Mouse (Mus musculus): ENCODE measurements around the gene Hagh. TPM values are rescaled to one million over a fixed set of nuclear protein-coding genes. Genes with fewer than 3 reads are reported as not detected.

Gene Hagh
- polyA plus RNA-seq, 1 experiment from 2014 or later: 72.2 TPM

DNA sequence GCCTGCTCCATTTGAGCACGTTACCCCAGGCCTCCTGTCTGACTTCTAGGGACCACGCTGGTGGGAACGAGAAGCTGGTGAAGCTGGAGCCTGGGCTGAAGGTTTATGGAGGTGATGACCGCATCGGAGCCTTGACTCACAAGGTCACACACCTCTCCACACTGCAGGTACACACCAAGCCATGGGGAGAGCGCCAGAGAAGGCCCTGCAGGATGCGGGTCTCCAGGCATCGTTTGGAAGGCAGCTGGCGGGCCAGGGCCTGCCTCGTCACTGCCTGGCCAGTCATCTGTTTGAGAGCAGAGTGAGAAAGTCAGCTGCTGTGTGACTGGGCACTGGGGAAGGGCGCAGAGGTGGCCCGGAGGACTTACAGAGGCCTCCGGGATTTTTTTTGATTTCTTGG lies 16.6 kb downstream of the Hagh start:
- Histone ChIP-seq H3K27me3 (ENCODE audit: control insufficient read depth, insufficient read depth, low read depth, low read length) (no peaks in the 10 kb centered on the region), H3K4me1 (ENCODE audit: control insufficient read depth, insufficient read depth, low read length) (no peaks in the 10 kb centered on the region), H3K4me2 (ENCODE audit: low read length) (no peak overlapping the region), H3K4me3 (ENCODE audit: low read depth, low read length) (no peak overlapping the region), H3K9ac (ENCODE audit: low read depth, low read length) (no peak overlapping the region), H3K27ac (ENCODE audit: low read length) (no peak overlapping the region), H3K9me3 (replicated peaks; ENCODE audit: control insufficient read depth, low read length, poor library complexity, severe bottlenecking) (no peaks in the 10 kb centered on the region), H3K36me3 (ENCODE audit: control insufficient read depth, insufficient read depth, low read length) (peaks cover 20% of the 10 kb centered on the region)
- no peak for ATAC-seq
- WGBS: 91% methylated on average over 13 of the region's 13 CpGs

DNA sequence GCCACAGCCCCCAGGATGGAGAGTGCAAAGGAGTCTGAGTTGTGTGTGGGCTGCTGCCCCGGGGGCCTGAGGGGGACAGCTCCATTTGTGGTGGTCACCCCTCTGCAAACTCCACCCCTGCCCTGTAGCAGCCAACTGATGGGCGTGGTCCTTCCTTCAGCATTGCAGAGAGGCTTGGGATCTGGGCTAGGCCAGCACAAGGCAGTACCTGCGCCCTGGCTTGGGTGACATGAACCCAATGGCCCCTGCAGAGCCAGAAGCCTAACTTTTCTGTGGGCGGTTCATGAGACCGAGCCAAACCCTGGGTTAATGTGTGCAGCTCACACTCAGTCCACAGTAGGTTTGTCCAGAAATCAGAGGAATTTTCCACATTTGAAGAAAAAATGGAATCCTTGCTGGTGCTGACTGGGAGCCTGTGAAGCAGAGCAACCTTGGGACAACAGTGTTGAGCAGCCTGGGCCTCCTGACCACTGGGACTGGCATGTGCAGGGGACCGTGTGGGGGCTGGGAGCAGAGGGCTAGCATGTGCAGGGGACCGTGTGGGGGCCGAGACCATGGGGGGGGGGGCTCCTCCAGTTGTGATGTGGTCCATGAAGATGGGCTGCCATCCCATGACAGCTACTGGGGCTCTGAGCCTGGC lies 18.0 kb downstream of the Hagh start:
- H3K9ac ChIP-seq (ENCODE audit: low read depth, low read length): no peak overlapping the region
- no peak overlapping the region for H3K27ac ChIP-seq (ENCODE audit: low read length)
- peaks cover 23% of the 10 kb centered on the region for H3K36me3 ChIP-seq (ENCODE audit: control insufficient read depth, insufficient read depth, low read length)
- no peak overlapping the region for H3K4me2 ChIP-seq (ENCODE audit: low read length)
- 83% methylated on average over 8 of the region's 8 CpGs for WGBS
- H3K27me3 ChIP-seq (ENCODE audit: control insufficient read depth, insufficient read depth, low read depth, low read length): no peaks in the 10 kb centered on the region
- no peak for ATAC-seq
- no peaks in the 10 kb centered on the region for H3K4me1 ChIP-seq (ENCODE audit: control insufficient read depth, insufficient read depth, low read length)
- H3K9me3 ChIP-seq (replicated peaks; ENCODE audit: control insufficient read depth, low read length, poor library complexity, severe bottlenecking): no peaks in the 10 kb centered on the region
- H3K4me3 ChIP-seq (ENCODE audit: low read depth, low read length): no peak overlapping the region

DNA sequence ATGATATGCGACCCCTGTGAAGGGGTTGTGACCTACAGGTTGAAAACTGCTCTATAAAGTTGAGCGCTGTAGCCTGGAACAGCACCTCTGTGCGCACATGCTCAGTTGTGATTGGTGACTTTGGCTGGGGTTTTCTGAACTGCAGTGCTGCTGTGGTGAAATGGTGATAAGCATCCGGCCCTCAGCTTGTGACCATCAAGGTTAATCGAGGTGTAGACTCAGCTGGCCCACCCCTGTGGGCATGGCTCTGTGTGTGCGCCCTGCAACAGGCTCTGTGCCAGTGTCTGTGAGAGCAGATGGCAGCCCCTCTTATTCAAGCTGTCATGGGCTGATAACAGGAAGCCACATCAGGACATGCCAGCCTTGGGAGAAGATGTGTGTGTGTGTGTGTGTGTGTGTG lies 19.0 kb downstream of the Hagh start:
- Histone ChIP-seq H3K4me1 (ENCODE audit: control insufficient read depth, insufficient read depth, low read length) (no peaks in the 10 kb centered on the region), H3K4me2 (ENCODE audit: low read length) (no peak overlapping the region), H3K9ac (ENCODE audit: low read depth, low read length) (no peak overlapping the region), H3K27me3 (ENCODE audit: control insufficient read depth, insufficient read depth, low read depth, low read length) (no peaks in the 10 kb centered on the region), H3K27ac (ENCODE audit: low read length) (no peak overlapping the region), H3K4me3 (ENCODE audit: low read depth, low read length) (no peak overlapping the region), H3K36me3 (ENCODE audit: control insufficient read depth, insufficient read depth, low read length) (peaks cover 26% of the 10 kb centered on the region), H3K9me3 (replicated peaks; ENCODE audit: control insufficient read depth, low read length, poor library complexity, severe bottlenecking) (no peaks in the 10 kb centered on the region)
- ATAC-seq: no peak
- WGBS: 93% methylated on average over 6 of the region's 6 CpGs

DNA sequence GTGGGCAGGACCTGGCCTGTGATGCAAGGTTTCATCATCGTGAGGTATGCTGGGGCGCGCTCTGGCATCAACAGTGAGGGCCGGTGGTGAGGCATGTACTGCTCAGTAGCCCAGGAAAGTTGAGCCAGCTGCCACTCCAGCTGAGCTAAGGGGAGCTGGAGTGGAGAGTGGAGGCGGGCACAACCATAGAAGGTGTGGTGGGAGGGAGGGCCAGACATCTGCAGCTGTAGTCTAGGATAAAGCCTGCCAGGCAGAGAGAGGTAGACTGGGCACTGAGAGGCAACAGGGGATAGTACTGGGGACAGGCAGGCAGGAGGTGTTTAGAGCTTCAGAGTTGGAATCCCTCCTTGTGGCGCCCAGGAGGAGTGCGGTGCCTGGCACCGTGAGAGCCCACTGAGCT lies 20.1 kb downstream of the Hagh start:
- Histone ChIP-seq H3K27ac (ENCODE audit: low read length) (no peak overlapping the region), H3K4me1 (ENCODE audit: control insufficient read depth, insufficient read depth, low read length) (no peaks in the 10 kb centered on the region), H3K9me3 (replicated peaks; ENCODE audit: control insufficient read depth, low read length, poor library complexity, severe bottlenecking) (no peaks in the 10 kb centered on the region), H3K36me3 (ENCODE audit: control insufficient read depth, insufficient read depth, low read length) (peaks cover 26% of the 10 kb centered on the region), H3K4me2 (ENCODE audit: low read length) (no peak overlapping the region), H3K4me3 (ENCODE audit: low read depth, low read length) (no peak overlapping the region), H3K27me3 (ENCODE audit: control insufficient read depth, insufficient read depth, low read depth, low read length) (no peaks in the 10 kb centered on the region), H3K9ac (ENCODE audit: low read depth, low read length) (no peak overlapping the region)
- WGBS: 91% methylated on average over 8 of the region's 8 CpGs
- no peak for ATAC-seq

DNA sequence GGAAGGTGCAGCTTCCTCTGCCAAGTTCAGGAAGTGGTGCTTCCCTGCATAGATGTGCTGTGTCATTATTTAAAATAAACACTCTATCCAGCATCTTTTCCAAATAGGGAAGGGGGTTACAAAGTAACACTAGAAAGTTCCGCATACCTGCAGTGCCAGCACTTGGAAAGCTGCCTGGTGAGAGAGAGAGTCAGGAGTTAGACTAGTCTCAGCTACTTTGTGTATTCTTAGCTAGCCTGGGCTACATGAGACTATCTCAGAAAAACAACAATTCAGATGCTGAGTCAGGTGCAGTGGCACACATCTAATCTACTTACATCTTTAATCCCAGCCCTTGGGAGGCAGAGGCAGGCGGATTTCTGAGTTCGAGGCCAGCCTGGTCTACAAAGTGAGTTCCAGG lies 21.8 kb downstream of the Hagh start:
- H3K9me3 ChIP-seq (replicated peaks; ENCODE audit: control insufficient read depth, low read length, poor library complexity, severe bottlenecking): no peaks in the 10 kb centered on the region
- no peak overlapping the region for H3K4me2 ChIP-seq (ENCODE audit: low read length)
- no peaks in the 10 kb centered on the region for H3K4me1 ChIP-seq (ENCODE audit: control insufficient read depth, insufficient read depth, low read length)
- ATAC-seq: no peak
- no peak overlapping the region for H3K27ac ChIP-seq (ENCODE audit: low read length)
- H3K9ac ChIP-seq (ENCODE audit: low read depth, low read length): no peak overlapping the region
- no peaks in the 10 kb centered on the region for H3K27me3 ChIP-seq (ENCODE audit: control insufficient read depth, insufficient read depth, low read depth, low read length)
- H3K36me3 ChIP-seq (ENCODE audit: control insufficient read depth, insufficient read depth, low read length): peaks cover 34% of the 10 kb centered on the region
- no peak overlapping the region for H3K4me3 ChIP-seq (ENCODE audit: low read depth, low read length)
- 93% methylated on average over 3 of the region's 3 CpGs for WGBS

DNA sequence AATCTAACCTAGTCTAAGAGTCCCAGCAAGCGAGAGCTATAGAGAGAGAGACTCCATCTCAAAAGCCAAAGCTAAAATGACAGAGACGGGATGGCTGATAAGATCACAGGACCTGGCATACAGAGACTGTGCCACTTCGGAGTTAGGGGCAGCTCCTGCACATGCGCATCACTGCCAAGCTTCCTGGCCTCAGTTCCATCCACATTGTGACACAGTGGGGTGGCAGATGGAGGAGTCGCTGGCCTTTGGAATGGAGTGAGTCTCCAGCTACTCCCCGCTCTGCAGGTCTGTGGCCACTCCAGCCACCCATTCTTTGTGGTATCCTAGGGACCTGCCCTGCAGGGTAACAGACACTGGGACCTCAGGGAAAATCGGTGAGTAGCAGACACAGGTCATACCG lies 25.8 kb downstream of the Hagh start, which contains the start of gene Igfals:
Gene Igfals (plus strand): TSS at position 222 of the 400 bp plus-strand sequence.
- H3K4me3 ChIP-seq (ENCODE audit: low read depth, low read length): no peak within 1 kb of the TSS
- no peak within 1 kb of the TSS for H3K27ac ChIP-seq (ENCODE audit: low read length)
- no peak for ATAC-seq
- no peaks in the 10 kb centered on the region for H3K27me3 ChIP-seq (ENCODE audit: control insufficient read depth, insufficient read depth, low read depth, low read length)
- 92% methylated on average over 8 of the region's 8 CpGs for WGBS
- H3K9ac ChIP-seq (ENCODE audit: low read depth, low read length): no peak within 1 kb of the TSS
- no peaks in the 10 kb centered on the region for H3K9me3 ChIP-seq (replicated peaks; ENCODE audit: control insufficient read depth, low read length, poor library complexity, severe bottlenecking)
- no peak within 1 kb of the TSS for H3K4me2 ChIP-seq (ENCODE audit: low read length)
- H3K36me3 ChIP-seq (ENCODE audit: control insufficient read depth, insufficient read depth, low read length): peaks cover 30% of the 10 kb centered on the region
- H3K4me1 ChIP-seq (ENCODE audit: control insufficient read depth, insufficient read depth, low read length): no peaks in the 10 kb centered on the region

DNA sequence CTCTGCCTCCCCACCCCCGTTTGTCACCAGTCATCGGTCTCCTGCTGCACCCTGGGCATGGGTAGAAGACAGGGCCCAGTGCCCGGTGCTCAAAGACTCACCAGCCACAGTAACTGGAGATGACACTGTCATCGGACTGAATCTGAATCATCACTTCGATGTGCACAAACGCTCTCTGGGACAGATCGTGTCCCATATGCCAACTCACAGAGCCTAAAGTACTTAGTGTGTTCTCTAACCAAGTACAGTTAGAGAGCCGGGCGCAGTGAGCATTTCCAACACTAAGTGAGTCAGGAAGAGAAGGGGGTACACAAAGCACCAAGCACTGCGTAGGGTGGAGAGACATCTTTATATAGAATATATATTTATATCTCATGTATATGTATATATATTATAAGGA lies 28.0 kb downstream of the Hagh start:
- no peak overlapping the region for H3K4me2 ChIP-seq (ENCODE audit: low read length)
- WGBS: 94% methylated on average over 10 of the region's 10 CpGs
- H3K4me1 ChIP-seq (ENCODE audit: control insufficient read depth, insufficient read depth, low read length): no peaks in the 10 kb centered on the region
- ATAC-seq: no peak
- no peak overlapping the region for H3K4me3 ChIP-seq (ENCODE audit: low read depth, low read length)
- no peak overlapping the region for H3K27ac ChIP-seq (ENCODE audit: low read length)
- no peaks in the 10 kb centered on the region for H3K27me3 ChIP-seq (ENCODE audit: control insufficient read depth, insufficient read depth, low read depth, low read length)
- peaks cover 20% of the 10 kb centered on the region for H3K36me3 ChIP-seq (ENCODE audit: control insufficient read depth, insufficient read depth, low read length)
- no peaks in the 10 kb centered on the region for H3K9me3 ChIP-seq (replicated peaks; ENCODE audit: control insufficient read depth, low read length, poor library complexity, severe bottlenecking)
- H3K9ac ChIP-seq (ENCODE audit: low read depth, low read length): no peak overlapping the region

DNA sequence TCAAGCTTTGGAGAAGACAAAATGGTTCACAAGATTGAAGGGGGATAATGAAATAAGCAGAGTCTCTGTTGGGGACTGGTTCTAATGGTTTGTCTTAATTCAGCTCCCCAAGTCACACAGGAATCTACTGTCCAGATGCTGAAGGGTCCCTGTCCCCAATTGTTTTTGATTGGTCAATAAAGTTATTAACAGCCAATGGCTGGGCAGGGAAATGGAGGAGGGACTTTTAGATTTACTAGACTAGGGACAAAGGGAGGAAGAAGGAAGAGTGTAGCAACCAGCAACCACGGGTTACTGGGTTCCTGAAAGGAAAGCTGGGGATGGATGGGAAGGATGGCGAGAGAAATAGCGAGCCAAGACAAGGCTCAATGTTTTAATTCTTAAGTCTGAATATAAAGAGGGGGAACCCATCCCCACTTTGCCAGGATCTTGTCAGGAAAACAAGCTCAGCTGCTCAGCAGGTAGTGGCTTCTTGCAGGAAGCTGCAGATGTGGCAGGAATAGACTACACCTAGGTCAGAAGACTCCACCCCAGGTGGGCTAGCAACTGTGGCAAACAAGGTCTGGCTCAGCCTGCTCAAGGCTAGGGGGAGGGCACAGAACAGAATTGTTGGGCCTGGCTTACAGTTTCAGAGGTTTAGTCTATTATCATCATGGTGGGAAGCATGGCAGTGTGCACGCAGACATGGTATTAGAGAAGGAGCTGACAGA lies 33.9 kb downstream of the Hagh start:
- Histone ChIP-seq H3K27ac (ENCODE audit: low read length) (no peak overlapping the region), H3K27me3 (ENCODE audit: control insufficient read depth, insufficient read depth, low read depth, low read length) (no peaks in the 10 kb centered on the region), H3K4me3 (ENCODE audit: low read depth, low read length) (no peak overlapping the region), H3K4me1 (ENCODE audit: control insufficient read depth, insufficient read depth, low read length) (no peaks in the 10 kb centered on the region), H3K9ac (ENCODE audit: low read depth, low read length) (no peak overlapping the region), H3K9me3 (replicated peaks; ENCODE audit: control insufficient read depth, low read length, poor library complexity, severe bottlenecking) (no peaks in the 10 kb centered on the region), H3K4me2 (ENCODE audit: low read length) (no peak overlapping the region), H3K36me3 (ENCODE audit: control insufficient read depth, insufficient read depth, low read length) (no peaks in the 10 kb centered on the region)
- no peak for ATAC-seq
- 50% methylated on average over 4 of the region's 4 CpGs for WGBS

DNA sequence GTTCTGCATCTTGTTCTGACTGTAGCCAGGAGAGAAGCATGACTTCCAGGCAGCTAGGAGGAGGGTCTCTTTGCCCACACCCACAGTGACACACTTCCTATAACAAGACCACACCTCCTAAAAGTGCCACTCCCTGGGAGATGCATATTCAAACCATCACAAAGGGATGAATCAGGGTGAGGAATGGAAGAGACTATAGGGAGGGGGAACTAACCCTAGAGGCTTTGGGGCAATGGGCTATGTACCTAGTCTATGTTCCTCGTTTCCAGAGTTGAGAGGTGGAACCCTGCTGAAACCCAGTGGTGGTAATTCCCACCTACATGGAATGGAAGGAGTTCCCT lies 34.4 kb downstream of the Hagh start:
- no peaks in the 10 kb centered on the region for H3K9me3 ChIP-seq (replicated peaks; ENCODE audit: control insufficient read depth, low read length, poor library complexity, severe bottlenecking)
- no peak overlapping the region for H3K27ac ChIP-seq (ENCODE audit: low read length)
- H3K4me3 ChIP-seq (ENCODE audit: low read depth, low read length): no peak overlapping the region
- H3K4me2 ChIP-seq (ENCODE audit: low read length): no peak overlapping the region
- no peak overlapping the region for H3K9ac ChIP-seq (ENCODE audit: low read depth, low read length)
- no peaks in the 10 kb centered on the region for H3K36me3 ChIP-seq (ENCODE audit: control insufficient read depth, insufficient read depth, low read length)
- H3K4me1 ChIP-seq (ENCODE audit: control insufficient read depth, insufficient read depth, low read length): no peaks in the 10 kb centered on the region
- WGBS: 52% methylated on average over 1 of the region's 1 CpGs
- ATAC-seq: no peak
- H3K27me3 ChIP-seq (ENCODE audit: control insufficient read depth, insufficient read depth, low read depth, low read length): no peaks in the 10 kb centered on the region

Data from midbrain, embryonic 16.5 days (tissue).